ENCODE assay signal across 18 mouse cellular contexts in genomic region chr7:116192966-116193365, GRCm38 (mm10).
A peak's percentile ranks its signal among the peaks of the same experiment; 100 is the strongest.
DNase-seq lines count a peak whose midpoint lies in the region; ATAC-seq lines count a peak whose summit lies in the region.
"Had no signal": no experiment of that assay in that cellular context is flagged by ENCODE, and none has a peak within 500 bp of the region (broad histone marks: within the 10 kb centered on the region; RNA-seq: fewer than 3 reads in every experiment).

No protein-coding gene starts in this region.

- no peaks in the 10 kb centered on the region for H3K9me3 ChIP-seq in heart, embryonic 15.5 days (replicated peaks)
- no peaks in the 10 kb centered on the region for H3K9me3 ChIP-seq in limb, embryonic 13.5 days
- H3K9me3 ChIP-seq: forebrain, embryonic 15.5 days; megakaryocyte, embryonic 14.5 days; neural tube, embryonic 12.5 days had no signal

- H3K27me3 ChIP-seq in heart, embryonic 15.5 days, result no peaks in the 10 kb centered on the region
- no peaks in the 10 kb centered on the region for H3K27me3 ChIP-seq in limb, embryonic 13.5 days
- H3K27me3 ChIP-seq: forebrain, embryonic 15.5 days; neural tube, embryonic 12.5 days had no signal

- ATAC-seq in heart, embryonic 15.5 days (replicated peaks; ENCODE audit: insufficient number of reproducible peaks, insufficient read depth, low FRiP score, low read depth), result no peak
- no peak for ATAC-seq in limb, embryonic 13.5 days (ENCODE audit: low FRiP score, low read depth)
- ATAC-seq: forebrain, embryonic 15.5 days; inflammation-experienced regulatory T-cells, adult 6 months had no signal

- peaks cover 90% of the 10 kb centered on the region for H3K4me1 ChIP-seq in heart, embryonic 15.5 days (replicated peaks)
- peaks cover 41% of the 10 kb centered on the region for H3K4me1 ChIP-seq in limb, embryonic 13.5 days

- H3K4me3 ChIP-seq in heart, embryonic 15.5 days, result no peak overlapping the region
- H3K4me3 ChIP-seq in limb, embryonic 13.5 days, result no peak overlapping the region
- H3K4me3 ChIP-seq: forebrain, embryonic 15.5 days; layer of hippocampus, adult 2 months; left cerebral cortex, adult 2 months; megakaryocyte, embryonic 14.5 days; neural tube, embryonic 12.5 days had no signal

- no peak overlapping the region for H3K4me2 ChIP-seq in heart, embryonic 15.5 days
- no peak overlapping the region for H3K4me2 ChIP-seq in limb, embryonic 13.5 days (replicated peaks)
- H3K4me2 ChIP-seq: forebrain, embryonic 15.5 days; neural tube, embryonic 12.5 days had no signal

- H3K36me3 ChIP-seq in heart, embryonic 15.5 days, result no peaks in the 10 kb centered on the region
- no peaks in the 10 kb centered on the region for H3K36me3 ChIP-seq in limb, embryonic 13.5 days
- H3K36me3 ChIP-seq: forebrain, embryonic 15.5 days; neural tube, embryonic 12.5 days had no signal

- DNase-seq in heart, adult 11 months, result no peak
- peak; percentile 72 for DNase-seq in urinary bladder, postnatal 14 days (ENCODE audit: low spot score)
- DNase-seq in urinary bladder, adult 2 months (ENCODE audit: low spot score), result no peak
- no peak for DNase-seq in spleen, adult 18-20 months
- DNase-seq in adipocyte (ENCODE audit: low spot score), result no peak
- DNase-seq: cerebellum, adult 11 months; cerebellum, postnatal 36 days; liver; lung, adult 18-20 months; right cerebral cortex, postnatal 4 days had no signal

- 61% methylated on average over 7 of the region's 7 CpGs for WGBS in heart, embryonic 15.5 days
- WGBS in limb, embryonic 13.5 days, result 82% methylated on average over 7 of the region's 7 CpGs

- H3K9ac ChIP-seq in heart, embryonic 15.5 days, result no peak overlapping the region
- no peak overlapping the region for H3K9ac ChIP-seq in limb, embryonic 13.5 days
- H3K9ac ChIP-seq: forebrain, embryonic 15.5 days; neural tube, embryonic 12.5 days had no signal

- peak overlapping the region; percentile 86 for H3K27ac ChIP-seq in heart, embryonic 15.5 days
- H3K27ac ChIP-seq in limb, embryonic 13.5 days, result peak overlapping the region; percentile 58; the same call in 1 of the 2 replicates
- H3K27ac ChIP-seq: forebrain, embryonic 15.5 days; layer of hippocampus, adult 2 months; left cerebral cortex, adult 2 months; neural tube, embryonic 12.5 days had no signal
